Mouse (Mus musculus): ENCODE data around the gene Sytl1.

- TF ChIP-seq CTCF (IDR thresholded peaks at IDR 0.05; ENCODE audit: borderline replicate concordance, control insufficient read depth, extremely low read depth, insufficient read depth, low read length, poor library complexity) (no peak), POLR2A (IDR thresholded peaks at IDR 0.05; ENCODE audit: control insufficient read depth, extremely low read depth, insufficient read depth, low read length, poor library complexity) (no peak)
Measured at GRCm38 (mm10) chr4:133304770-133305169, 41.9 kb upstream of the Sytl1 start.

Measured in thymus, adult 2 months (tissue).